Mouse (Mus musculus): ENCODE results near the gene Gcdh.
A peak's percentile ranks its signal among the peaks of the same experiment; 100 is the strongest.

Gene Gcdh

GRCm38 (mm10) chr8:84893709-84894134 is at the start of gene Gcdh:
Gcdh (minus strand) TSS chr8:84893921.
- DNase-seq (ENCODE audit: low spot score): peak; percentile 67

GRCm38 (mm10) chr8:84937620-84938485 is 44.1 kb upstream of the Gcdh start:
- DNase-seq (ENCODE audit: low spot score): no peak

- DNase-seq (ENCODE audit: low spot score): no peak
Measured at GRCm38 (mm10) chr8:84936962-84937546, 43.3 kb upstream of the Gcdh start, which contains the start of gene Mast1. Mast1 (minus strand) TSS chr8:84937359.

- DNase-seq (ENCODE audit: low spot score): no peak
Measured at GRCm38 (mm10) chr8:84936041-84936961, 42.6 kb upstream of the Gcdh start.

- DNase-seq (ENCODE audit: low spot score): no peak
Measured at GRCm38 (mm10) chr8:84935489-84935888, 41.8 kb upstream of the Gcdh start.

- no peak for DNase-seq (ENCODE audit: low spot score)
Measured at GRCm38 (mm10) chr8:84934860-84935259, 41.1 kb upstream of the Gcdh start.

- no peak for DNase-seq (ENCODE audit: low spot score)
Measured at GRCm38 (mm10) chr8:84933767-84934559, 40.2 kb upstream of the Gcdh start.

GRCm38 (mm10) chr8:84930582-84930981 is 36.9 kb upstream of the Gcdh start:
- no peak for DNase-seq (ENCODE audit: low spot score)

- no peak for DNase-seq (ENCODE audit: low spot score)
Measured at GRCm38 (mm10) chr8:84928456-84929306, 35.0 kb upstream of the Gcdh start.

GRCm38 (mm10) chr8:84927513-84927912 is 33.8 kb upstream of the Gcdh start:
- DNase-seq (ENCODE audit: low spot score): no peak

GRCm38 (mm10) chr8:84925557-84925956 is 31.8 kb upstream of the Gcdh start:
- DNase-seq (ENCODE audit: low spot score): no peak

GRCm38 (mm10) chr8:84921596-84921995 is 27.9 kb upstream of the Gcdh start:
- DNase-seq (ENCODE audit: low spot score): no peak

- no peak for DNase-seq (ENCODE audit: low spot score)
Measured at GRCm38 (mm10) chr8:84918646-84919045, 24.9 kb upstream of the Gcdh start.

- DNase-seq (ENCODE audit: low spot score): no peak
Measured at GRCm38 (mm10) chr8:84917781-84918180, 24.1 kb upstream of the Gcdh start.

GRCm38 (mm10) chr8:84915269-84915668 is 21.5 kb upstream of the Gcdh start:
- no peak for DNase-seq (ENCODE audit: low spot score)

GRCm38 (mm10) chr8:84913960-84914359 is 20.2 kb upstream of the Gcdh start:
- DNase-seq (ENCODE audit: low spot score): no peak

GRCm38 (mm10) chr8:84913502-84913900 is 19.8 kb upstream of the Gcdh start:
- DNase-seq (ENCODE audit: low spot score): no peak

GRCm38 (mm10) chr8:84912895-84913501 is 19.3 kb upstream of the Gcdh start:
- no peak for DNase-seq (ENCODE audit: low spot score)

GRCm38 (mm10) chr8:84912391-84912790 is 18.7 kb upstream of the Gcdh start:
- DNase-seq (ENCODE audit: low spot score): no peak

GRCm38 (mm10) chr8:84911854-84912253 is 18.1 kb upstream of the Gcdh start:
- no peak for DNase-seq (ENCODE audit: low spot score)

Data from ovary, postnatal 10 days (tissue).